Mouse (Mus musculus) cortical plate, adult 2 months (tissue): ENCODE data around the gene Prr13.

Experiments used
- CTCF ChIP-seq: fragments of 200-500 bp; IDR thresholded peaks from 2 replicates; pipeline ENCODE4 v1.5.1; 2011; ENCODE audit warnings: mild to moderate bottlenecking, control low read depth, low read length; ENCODE audit not compliant: insufficient read depth; ENCODE audit errors: extremely low read depth
- POLR2A ChIP-seq: fragments of 200-500 bp; IDR thresholded peaks from 2 replicates; pipeline ENCODE4 v1.6.1; 2011; ENCODE audit warnings: mild to moderate bottlenecking, low read length, control low read depth; ENCODE audit not compliant: insufficient read depth; ENCODE audit errors: extremely low read depth

GRCm38 (mm10) chr15:102499851-102500250 lies 41.0 kb downstream of the Prr13 start:
- TF ChIP-seq CTCF (no peak), POLR2A (no peak)
